Mouse (Mus musculus) forebrain, embryonic 12.5 days (tissue): ENCODE measurements around the gene Tnfsf10. TPM values are rescaled to one million over a fixed set of nuclear protein-coding genes. Genes with fewer than 3 reads are reported as not detected.

Experiments
- ATAC-seq: fragments of 200-750 bp; cut with Nextera tagmentation; 2 replicates; pipeline ENCODE4 v1.8.0; 2017; ENCODE audit warnings: moderate TSS enrichment; ENCODE audit not compliant: low FRiP score
- H3K27ac ChIP-seq: fragments of 300-500 bp; sonication (generic); 2 replicates; pipeline ENCODE4 v1.5.1; 2016; ENCODE audit warnings: mild to moderate bottlenecking
- H3K27me3 ChIP-seq: fragments of 300-500 bp; sonication (generic); 2 replicates; pipeline ENCODE4 v1.6.1; 2016; ENCODE audit warnings: mild to moderate bottlenecking
- H3K36me3 ChIP-seq: fragments of 300-500 bp; sonication (generic); replicated peaks from 2 replicates; pipeline ENCODE4 v1.6.1; 2016; ENCODE audit warnings: mild to moderate bottlenecking
- H3K4me1 ChIP-seq: fragments of 300-500 bp; sonication (generic); 2 replicates; pipeline ENCODE4 v1.6.1; 2016
- H3K4me2 ChIP-seq: fragments of 300-500 bp; sonication (generic); 2 replicates; pipeline ENCODE4 v1.6.1; 2016; ENCODE audit warnings: mild to moderate bottlenecking, moderate library complexity
- H3K4me3 ChIP-seq: fragments of 300-500 bp; sonication (generic); replicated peaks from 2 replicates; pipeline ENCODE4 v1.5.1; 2016; ENCODE audit warnings: mild to moderate bottlenecking
- H3K9ac ChIP-seq: fragments of 300-500 bp; sonication (generic); 2 replicates; pipeline ENCODE4 v1.6.1; 2016; ENCODE audit warnings: mild to moderate bottlenecking
- H3K9me3 ChIP-seq: fragments of 300-500 bp; sonication (generic); 2 replicates; pipeline ENCODE4 v1.6.1; 2016
- WGBS: fragments of 180-500 bp; shearing (Covaris S2); methylation state at CpG from one replicate; pipeline ENCODE4 v1.1.7; 2016; 5-methylcytosine and 5-hydroxymethylcytosine counted together
- polyA plus RNA-seq: library from polyadenylated mRNA; unstranded; fragments of >200 nt; fragmentation: Nextera tagmentation; extraction: Ambion mirVana; gene quantifications from 2 replicates; pipeline ENCODE4 v1.2.1, GENCODE M21; 2016

Gene Tnfsf10
- polyA plus RNA-seq, 1 experiment from 2014 or later = not detected

DNA sequence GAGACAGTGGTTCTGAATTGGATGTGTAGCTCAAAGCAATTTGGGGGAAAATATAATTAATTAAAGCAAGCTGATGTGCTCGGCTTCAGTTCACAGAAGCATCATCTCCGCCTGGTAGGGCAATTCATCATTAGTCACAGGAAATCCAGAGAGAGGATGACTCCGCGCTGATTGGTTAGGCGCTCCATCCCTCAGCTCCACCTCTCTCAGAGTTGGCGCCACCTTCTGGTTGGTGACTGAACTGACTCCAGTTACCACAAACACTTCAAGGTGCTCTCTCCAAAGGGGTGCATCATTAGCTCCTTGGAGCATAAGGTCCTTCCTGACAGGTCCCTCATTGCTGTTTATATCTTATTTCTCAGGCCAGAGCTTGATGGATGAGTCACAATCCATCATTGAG, 28.7 kb downstream of the Tnfsf10 start:
- WGBS = 60% methylated on average over 6 of the region's 6 CpGs
- Histone ChIP-seq H3K9me3 (no peaks in the 10 kb centered on the region), H3K27me3 (no peaks in the 10 kb centered on the region)

GRCm38 (mm10) chr3:27348462-27348861, 31.6 kb downstream of the Tnfsf10 start:
- ATAC-seq = no peak
- H3K9ac ChIP-seq = no peak overlapping the region
- H3K27ac ChIP-seq = no peak overlapping the region
- no peaks in the 10 kb centered on the region for H3K36me3 ChIP-seq
- H3K27me3 ChIP-seq = no peaks in the 10 kb centered on the region
- H3K4me3 ChIP-seq = no peak overlapping the region
- H3K9me3 ChIP-seq = no peaks in the 10 kb centered on the region
- no peak overlapping the region for H3K4me2 ChIP-seq
- no peaks in the 10 kb centered on the region for H3K4me1 ChIP-seq
- 77% methylated on average over 5 of the region's 5 CpGs for WGBS

More for the DNA sequence above, 28.7 kb downstream of the Tnfsf10 start:
- H3K36me3 ChIP-seq = no peaks in the 10 kb centered on the region
- no peak overlapping the region for H3K4me2 ChIP-seq
- H3K4me1 ChIP-seq = no peaks in the 10 kb centered on the region
- H3K4me3 ChIP-seq = no peak overlapping the region
- ATAC-seq = no peak
- H3K27ac ChIP-seq = no peak overlapping the region
- H3K9ac ChIP-seq = no peak overlapping the region

GRCm38 (mm10) chr3:27351105-27351504, 34.3 kb downstream of the Tnfsf10 start:
- H3K9ac ChIP-seq = no peak overlapping the region
- no peaks in the 10 kb centered on the region for H3K36me3 ChIP-seq
- ATAC-seq = peak; percentile 41; the same call in 1 of the 2 replicates
- no peak overlapping the region for H3K4me3 ChIP-seq
- no peak overlapping the region for H3K27ac ChIP-seq
- no peaks in the 10 kb centered on the region for H3K27me3 ChIP-seq
- no peak overlapping the region for H3K4me2 ChIP-seq
- H3K9me3 ChIP-seq = no peaks in the 10 kb centered on the region
- H3K4me1 ChIP-seq = no peaks in the 10 kb centered on the region
- 72% methylated on average over 9 of the region's 9 CpGs for WGBS

GRCm38 (mm10) chr3:27359100-27359720, 42.4 kb downstream of the Tnfsf10 start:
- H3K9me3 ChIP-seq = no peaks in the 10 kb centered on the region
- no peaks in the 10 kb centered on the region for H3K27me3 ChIP-seq
- no peak overlapping the region for H3K4me3 ChIP-seq
- WGBS = 80% methylated on average over 2 of the region's 2 CpGs
- H3K9ac ChIP-seq = no peak overlapping the region
- no peaks in the 10 kb centered on the region for H3K36me3 ChIP-seq
- H3K4me2 ChIP-seq = no peak overlapping the region
- no peak overlapping the region for H3K27ac ChIP-seq
- ATAC-seq = no peak
- H3K4me1 ChIP-seq = no peaks in the 10 kb centered on the region

DNA sequence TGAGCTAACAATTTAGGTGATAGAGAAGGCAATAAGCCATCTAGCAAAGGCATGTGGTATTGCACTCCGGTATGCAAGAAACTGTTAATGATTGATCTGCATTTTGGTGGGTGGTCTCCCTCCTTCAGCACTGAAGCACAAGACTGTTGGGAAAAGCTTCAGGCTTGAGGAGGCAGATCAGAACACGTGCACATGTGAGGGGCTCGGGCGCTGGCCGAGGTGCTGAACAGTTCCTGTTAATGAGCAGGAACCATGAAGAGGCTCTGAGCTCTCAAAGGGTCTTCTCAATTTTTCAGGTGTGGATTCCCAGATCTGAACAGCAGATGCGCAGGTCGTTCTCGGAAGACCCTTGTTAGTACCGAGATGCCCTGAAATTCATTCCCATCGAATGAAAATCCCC, 53.3 kb downstream of the Tnfsf10 start:
- Histone ChIP-seq H3K27ac (no peak overlapping the region), H3K9ac (no peak overlapping the region), H3K4me3 (no peak overlapping the region), H3K4me1 (peaks cover 16% of the 10 kb centered on the region), H3K4me2 (no peak overlapping the region; the same call in 1 of the 2 replicates), H3K9me3 (no peaks in the 10 kb centered on the region), H3K36me3 (no peaks in the 10 kb centered on the region), H3K27me3 (peaks cover 62% of the 10 kb centered on the region)
- ATAC-seq = no peak
- WGBS = 5% methylated on average over 10 of the region's 10 CpGs

GRCm38 (mm10) chr3:27370582-27371275, 53.9 kb downstream of the Tnfsf10 start:
- Histone ChIP-seq H3K27ac (no peak overlapping the region), H3K4me3 (peak overlapping the region; percentile 39), H3K36me3 (no peaks in the 10 kb centered on the region), H3K9ac (no peak overlapping the region), H3K9me3 (no peaks in the 10 kb centered on the region), H3K27me3 (peaks cover 62% of the 10 kb centered on the region), H3K4me1 (peaks cover 16% of the 10 kb centered on the region), H3K4me2 (peak overlapping the region; percentile 68)
- WGBS = 2% methylated on average over 20 of the region's 20 CpGs
- no peak for ATAC-seq

DNA sequence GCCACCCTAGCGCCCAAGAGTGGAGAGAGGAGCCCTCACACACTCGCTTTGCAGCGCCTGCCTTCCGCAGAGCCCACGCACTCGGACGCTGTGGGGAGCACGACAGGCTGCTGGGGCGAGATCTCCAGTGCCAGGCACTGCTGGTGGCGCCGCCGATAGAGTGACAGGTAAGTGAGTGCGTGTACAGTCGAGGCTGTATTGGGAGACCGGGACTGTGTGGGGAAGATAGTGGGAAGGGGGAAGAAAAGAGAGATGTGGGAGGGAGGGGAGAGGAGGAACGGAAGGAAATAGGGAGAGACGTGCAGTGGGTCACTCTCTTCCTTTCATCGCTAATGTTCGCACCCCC, 54.4 kb downstream of the Tnfsf10 start, which contains the start of gene Ghsr:
TSS of gene Ghsr (plus strand) at position 76 of the 346 bp plus-strand sequence.
- Histone ChIP-seq H3K9ac (no peak within 1 kb of the TSS), H3K27me3 (peaks cover 62% of the 10 kb centered on the region), H3K27ac (no peak within 1 kb of the TSS), H3K4me2 (peak within 1 kb of the TSS; percentile 68), H3K4me3 (peak within 1 kb of the TSS; percentile 39), H3K36me3 (no peaks in the 10 kb centered on the region), H3K9me3 (no peaks in the 10 kb centered on the region), H3K4me1 (peaks cover 16% of the 10 kb centered on the region)
- no peak for ATAC-seq
- WGBS = under 1% methylated on average over 17 of the region's 19 CpGs

DNA sequence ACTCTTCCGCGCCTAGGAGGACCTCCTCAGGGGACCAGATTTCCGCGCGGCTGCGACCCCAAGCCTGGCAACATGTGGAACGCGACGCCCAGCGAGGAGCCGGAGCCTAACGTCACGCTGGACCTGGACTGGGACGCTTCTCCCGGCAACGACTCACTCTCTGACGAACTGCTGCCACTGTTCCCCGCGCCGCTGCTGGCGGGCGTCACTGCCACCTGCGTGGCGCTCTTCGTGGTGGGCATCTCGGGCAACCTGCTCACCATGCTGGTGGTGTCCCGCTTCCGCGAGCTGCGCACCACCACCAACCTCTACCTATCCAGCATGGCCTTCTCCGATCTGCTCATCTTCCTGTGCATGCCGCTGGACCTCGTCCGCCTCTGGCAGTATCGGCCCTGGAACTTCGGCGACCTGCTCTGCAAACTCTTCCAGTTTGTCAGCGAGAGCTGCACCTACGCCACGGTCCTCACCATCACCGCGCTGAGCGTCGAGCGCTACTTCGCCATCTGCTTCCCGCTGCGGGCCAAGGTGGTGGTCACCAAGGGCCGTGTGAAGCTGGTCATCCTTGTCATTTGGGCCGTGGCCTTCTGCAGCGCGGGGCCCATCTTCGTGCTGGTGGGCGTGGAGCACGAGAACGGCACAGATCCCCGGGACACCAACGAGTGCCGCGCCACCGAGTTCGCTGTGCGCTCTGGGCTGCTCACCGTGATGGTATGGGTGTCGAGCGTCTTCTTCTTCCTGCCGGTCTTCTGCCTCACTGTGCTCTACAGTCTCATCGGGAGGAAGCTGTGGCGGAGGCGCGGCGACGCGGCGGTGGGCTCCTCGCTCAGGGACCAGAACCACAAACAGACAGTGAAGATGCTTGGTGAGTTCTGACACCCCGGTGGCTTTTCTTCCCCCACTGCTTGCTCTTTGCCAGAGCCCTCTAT, 55.2 kb downstream of the Tnfsf10 start:
- Histone ChIP-seq H3K27ac (no peak overlapping the region), H3K4me3 (peak overlapping the region; percentile 39), H3K9me3 (no peaks in the 10 kb centered on the region), H3K27me3 (peaks cover 62% of the 10 kb centered on the region), H3K4me1 (peaks cover 16% of the 10 kb centered on the region), H3K4me2 (peak overlapping the region; percentile 68), H3K36me3 (no peaks in the 10 kb centered on the region), H3K9ac (no peak overlapping the region)
- WGBS = 1% methylated on average over 76 of the region's 77 CpGs
- 0 out of 2 replicates have a peak, but pooled peaks have one; percentile 49 for ATAC-seq

DNA sequence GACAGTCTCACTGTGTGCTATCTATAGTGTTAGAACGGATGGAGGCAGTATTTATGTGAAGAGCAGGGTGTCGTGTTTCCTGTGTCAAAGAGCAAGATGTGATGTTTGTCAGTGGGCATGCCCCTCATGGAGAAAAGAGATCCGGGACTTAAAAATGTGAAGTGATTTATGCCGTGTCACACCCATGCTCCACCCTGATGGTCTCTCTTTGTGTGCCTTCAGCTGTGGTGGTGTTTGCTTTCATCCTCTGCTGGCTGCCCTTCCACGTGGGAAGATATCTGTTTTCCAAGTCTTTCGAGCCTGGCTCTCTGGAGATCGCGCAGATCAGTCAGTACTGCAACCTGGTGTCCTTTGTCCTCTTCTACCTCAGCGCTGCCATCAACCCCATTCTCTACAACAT, 57.6 kb downstream of the Tnfsf10 start:
- H3K4me1 ChIP-seq = peaks cover 16% of the 10 kb centered on the region
- WGBS = 69% methylated on average over 9 of the region's 9 CpGs
- H3K27me3 ChIP-seq = peaks cover 52% of the 10 kb centered on the region
- H3K4me3 ChIP-seq = no peak overlapping the region
- no peaks in the 10 kb centered on the region for H3K9me3 ChIP-seq
- no peak overlapping the region for H3K9ac ChIP-seq
- no peak for ATAC-seq
- H3K36me3 ChIP-seq = no peaks in the 10 kb centered on the region
- H3K27ac ChIP-seq = no peak overlapping the region
- H3K4me2 ChIP-seq = no peak overlapping the region

- no peak overlapping the region for H3K9ac ChIP-seq
- H3K36me3 ChIP-seq = no peaks in the 10 kb centered on the region
- no peaks in the 10 kb centered on the region for H3K9me3 ChIP-seq
- H3K4me3 ChIP-seq = no peak overlapping the region
- peaks cover 17% of the 10 kb centered on the region for H3K27me3 ChIP-seq
- no peak overlapping the region for H3K27ac ChIP-seq
- H3K4me1 ChIP-seq = no peaks in the 10 kb centered on the region
- no peak overlapping the region for H3K4me2 ChIP-seq
- 80% methylated on average over 4 of the region's 4 CpGs for WGBS
- ATAC-seq = no peak
Measured at GRCm38 (mm10) chr3:27377935-27378334, 61.1 kb downstream of the Tnfsf10 start.

GRCm38 (mm10) chr3:27384836-27385235, 68.0 kb downstream of the Tnfsf10 start:
- Histone ChIP-seq H3K9ac (no peak overlapping the region), H3K36me3 (no peaks in the 10 kb centered on the region), H3K27me3 (no peaks in the 10 kb centered on the region), H3K4me3 (no peak overlapping the region), H3K4me2 (no peak overlapping the region), H3K9me3 (no peaks in the 10 kb centered on the region), H3K4me1 (no peaks in the 10 kb centered on the region), H3K27ac (no peak overlapping the region)
- whole genome bisulfite sequencing = 71% methylated on average over 3 of the region's 3 CpGs
- no peak for ATAC-seq

DNA sequence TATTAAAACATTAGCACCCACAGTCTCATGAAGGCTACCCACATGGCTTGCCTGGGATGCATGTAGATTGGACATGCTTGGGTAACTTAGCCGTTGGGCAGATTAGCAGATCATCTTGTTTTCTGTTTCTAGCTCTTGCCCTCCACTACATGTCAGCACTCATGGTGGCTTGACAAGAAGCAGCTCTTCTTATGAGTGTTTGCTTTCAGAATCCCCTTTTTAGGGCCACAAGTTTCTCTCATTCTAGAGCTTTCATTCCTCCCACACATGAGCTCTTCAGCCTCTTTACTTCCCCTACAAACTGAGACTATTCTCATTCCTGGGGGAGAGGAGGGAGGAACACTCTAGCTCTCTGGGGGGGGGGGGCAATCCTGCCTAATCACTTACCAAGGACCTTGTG, 73.1 kb downstream of the Tnfsf10 start:
- WGBS = 68% methylated on average over 1 of the region's 1 CpGs
- no peak overlapping the region for H3K27ac ChIP-seq

More for the DNA sequence above, 73.1 kb downstream of the Tnfsf10 start:
- ATAC-seq = no peak
- H3K9me3 ChIP-seq = no peaks in the 10 kb centered on the region
- H3K27me3 ChIP-seq = no peaks in the 10 kb centered on the region
- no peak overlapping the region for H3K9ac ChIP-seq
- no peaks in the 10 kb centered on the region for H3K4me1 ChIP-seq
- H3K4me3 ChIP-seq = no peak overlapping the region
- no peaks in the 10 kb centered on the region for H3K36me3 ChIP-seq
- H3K4me2 ChIP-seq = no peak overlapping the region
